Mouse (Mus musculus) liver, embryonic 14.5 days (tissue): ENCODE results near the gene Slc23a3. TPM values are rescaled to one million over a fixed set of nuclear protein-coding genes. Genes with fewer than 3 reads are reported as not detected.
A peak's percentile ranks its signal among the peaks of the same experiment; 100 is the strongest.

Source experiments
- ATAC-seq: fragments of 200-750 bp; cut with Nextera tagmentation; 2 replicates; pipeline ENCODE4 v1.8.0; 2017; ENCODE audit warnings: moderate number of reproducible peaks, mild to moderate bottlenecking, moderate library complexity; ENCODE audit not compliant: insufficient read depth
- DNase-seq, 3 experiments: peaks; one replicate each; pipeline ENCODE4 v3.0.0-alpha.2; 2012 to 2013; ENCODE audit warnings: low read depth in 3 of 3, low spot score in 3 of 3
- H3K27ac ChIP-seq: fragments of 300-500 bp; sonication (generic); 2 replicates; pipeline ENCODE4 v1.5.1; 2014; ENCODE audit warnings: moderate library complexity, mild to moderate bottlenecking, control low read depth, inconsistent platforms
- H3K27me3 ChIP-seq: fragments of 300-500 bp; sonication (generic); 2 replicates; pipeline ENCODE4 v1.6.1; 2014; ENCODE audit warnings: mild to moderate bottlenecking, low read length, moderate library complexity; ENCODE audit not compliant: control insufficient read depth, insufficient read depth
- H3K36me3 ChIP-seq: fragments of 300-500 bp; sonication (generic); replicated peaks from 2 replicates; pipeline ENCODE4 v1.6.1; 2014; ENCODE audit warnings: low read depth; ENCODE audit not compliant: control insufficient read depth, insufficient read depth
- H3K4me1 ChIP-seq, 2 experiments: fragments of 200-500 bp in 1 of 2; fragments of 300-500 bp in 1 of 2; sonication (generic) in 1 of 2; replicated peaks; 2 replicates each; pipeline ENCODE4 v1.6.1; 2012 to 2014; ENCODE audit warnings: antibody characterized with exemption in 1 of 2, inconsistent platforms in 1 of 2, low read length in 1 of 2; ENCODE audit not compliant: control insufficient read depth in 2 of 2, insufficient read depth in 2 of 2
- H3K4me2 ChIP-seq: fragments of 300-500 bp; sonication (generic); 2 replicates; pipeline ENCODE4 v1.6.1; 2014; ENCODE audit warnings: low read depth, mild to moderate bottlenecking, control low read depth, moderate library complexity
- H3K4me3 ChIP-seq, 2 experiments: fragments of 200-500 bp in 1 of 2; fragments of 300-500 bp in 1 of 2; sonication (generic) in 1 of 2; 2 replicates each; pipeline ENCODE4 v1.5.1; 2012 to 2014; ENCODE audit warnings: low read depth in 2 of 2, low read length in 2 of 2, mild to moderate bottlenecking in 2 of 2, control low read depth in 1 of 2, inconsistent platforms in 1 of 2, moderate library complexity in 1 of 2; ENCODE audit not compliant: insufficient read depth in 1 of 2
- H3K9ac ChIP-seq: fragments of 300-500 bp; sonication (generic); replicated peaks from 2 replicates; pipeline ENCODE4 v1.6.1; 2014; ENCODE audit warnings: mild to moderate bottlenecking, control low read depth, moderate library complexity
- H3K9me3 ChIP-seq: fragments of 300-500 bp; sonication (generic); 2 replicates; pipeline ENCODE4 v1.6.1; 2016; ENCODE audit warnings: low read length, mixed read lengths; ENCODE audit not compliant: control insufficient read depth
- CTCF ChIP-seq: IDR thresholded peaks from 2 replicates; pipeline ENCODE4 v1.5.1; 2016; ENCODE audit warnings: antibody characterized with exemption, low read depth, control low read depth
- EP300 ChIP-seq: IDR thresholded peaks from 2 replicates; pipeline ENCODE4 v1.6.1; 2016; ENCODE audit warnings: antibody characterized with exemption, low read depth
- WGBS: fragments of 180-500 bp; shearing (Covaris S2); extraction: QIAGEN DNeasy Blood & Tissue Kit; methylation state at CpG from one replicate; pipeline ENCODE4 v1.1.7; 2014; ENCODE audit not compliant: insufficient replicate concordance; 5-methylcytosine and 5-hydroxymethylcytosine counted together
- polyA plus RNA-seq, 2 experiments: library from polyadenylated mRNA; depleted of rRNA in 1 of 2; stranded (reverse) in 1 of 2; unstranded in 1 of 2; fragments of >200 nt; fragmentation: Nextera tagmentation in 1 of 2; extraction: Ambion mirVana in 1 of 2; gene quantifications; 2 replicates each; pipeline versions ENCODE4 v1.2.1 to v1.2.3; 2012 to 2014

Gene Slc23a3
- polyA plus RNA-seq, 2 experiments: 1.2 to 1.4 TPM

- peak; percentile 53 to 63 (median 61) for DNase-seq
- peak; percentile 92 for ATAC-seq
- H3K27ac ChIP-seq: peak overlapping the region; percentile 83
- peak overlapping the region; percentile 28 for H3K4me2 ChIP-seq
- peak overlapping the region; percentile 33 for H3K9ac ChIP-seq
- no peaks in the 10 kb centered on the region for H3K9me3 ChIP-seq
- H3K27me3 ChIP-seq: no peaks in the 10 kb centered on the region
- no peak overlapping the region for H3K4me3 ChIP-seq
- whole genome bisulfite sequencing: 23% methylated on average over 5 of the region's 5 CpGs
- no peaks in the 10 kb centered on the region for H3K36me3 ChIP-seq
- peaks cover 25 to 34% of the 10 kb centered on the region in 2 experiments for H3K4me1 ChIP-seq
- peak; percentile 89 for TF ChIP-seq EP300
- TF ChIP-seq CTCF: no peak
These were observed 26.0 kb upstream of the Slc23a3 start for GRCm38 (mm10) chr1:75159540-75160255.

GRCm38 (mm10) chr1:75158990-75159389, 25.3 kb upstream of the Slc23a3 start:
- Histone ChIP-seq H3K4me1 (peaks cover 25 to 36% of the 10 kb centered on the region in 2 experiments), H3K9ac (peak overlapping the region; percentile 33; the same call in 1 of the 2 replicates)

GRCm38 (mm10) chr1:75155837-75156236, 22.1 kb upstream of the Slc23a3 start:
- no peaks in the 10 kb centered on the region for H3K9me3 ChIP-seq
- H3K4me2 ChIP-seq: no peak overlapping the region
- H3K4me1 ChIP-seq: peaks cover 25 to 33% of the 10 kb centered on the region in 2 experiments
- H3K27me3 ChIP-seq: no peaks in the 10 kb centered on the region
- no peak overlapping the region for H3K9ac ChIP-seq
- H3K36me3 ChIP-seq: no peaks in the 10 kb centered on the region
- ATAC-seq (no peak), DNase-seq (no peak)
- H3K27ac ChIP-seq: no peak overlapping the region
- H3K4me3 ChIP-seq: no peak overlapping the region
- 25% methylated on average over 3 of the region's 3 CpGs for WGBS
- TF ChIP-seq CTCF (no peak), EP300 (no peak)

More at GRCm38 (mm10) chr1:75158990-75159389, 25.3 kb upstream of the Slc23a3 start:
- H3K4me2 ChIP-seq: no peak overlapping the region
- peak overlapping the region; percentile 83 for H3K27ac ChIP-seq
- TF ChIP-seq EP300 (no peak), CTCF (no peak)
- H3K27me3 ChIP-seq: no peaks in the 10 kb centered on the region
- no peak for DNase-seq
- no peak for ATAC-seq
- no peak overlapping the region for H3K4me3 ChIP-seq
- no peaks in the 10 kb centered on the region for H3K9me3 ChIP-seq
- H3K36me3 ChIP-seq: no peaks in the 10 kb centered on the region

- no peak for TF ChIP-seq EP300
- no peak for TF ChIP-seq CTCF
- ATAC-seq (no peak), DNase-seq (no peak)
- peaks cover 8 to 20% of the 10 kb centered on the region in 2 experiments for H3K4me1 ChIP-seq
- 80% methylated on average over 4 of the region's 4 CpGs for WGBS
- no peaks in the 10 kb centered on the region for H3K9me3 ChIP-seq
- no peak overlapping the region for H3K9ac ChIP-seq
- no peaks in the 10 kb centered on the region for H3K27me3 ChIP-seq
- H3K36me3 ChIP-seq: peaks cover 50% of the 10 kb centered on the region
- H3K4me2 ChIP-seq: no peak overlapping the region
- no peak overlapping the region for H3K4me3 ChIP-seq
- no peak overlapping the region for H3K27ac ChIP-seq
These were observed 15.0 kb upstream of the Slc23a3 start for GRCm38 (mm10) chr1:75148727-75149126.

GRCm38 (mm10) chr1:75147411-75148135, 13.9 kb upstream of the Slc23a3 start:
- no peak overlapping the region for H3K9ac ChIP-seq
- H3K27ac ChIP-seq: no peak overlapping the region
- H3K4me1 ChIP-seq: peaks cover 9 to 25% of the 10 kb centered on the region in 2 experiments

More at GRCm38 (mm10) chr1:75147411-75148135, 13.9 kb upstream of the Slc23a3 start:
- H3K36me3 ChIP-seq: peaks cover 50% of the 10 kb centered on the region
- no peak for TF ChIP-seq CTCF
- no peak for TF ChIP-seq EP300
- ATAC-seq: no peak
- 75% methylated on average over 7 of the region's 7 CpGs for WGBS
- no peak overlapping the region for H3K4me2 ChIP-seq
- no peak for DNase-seq
- H3K27me3 ChIP-seq: no peaks in the 10 kb centered on the region
- H3K4me3 ChIP-seq: no peak overlapping the region
- no peaks in the 10 kb centered on the region for H3K9me3 ChIP-seq
